ENCODE assay signal across 7 mouse cellular contexts in the genomic region with DNA sequence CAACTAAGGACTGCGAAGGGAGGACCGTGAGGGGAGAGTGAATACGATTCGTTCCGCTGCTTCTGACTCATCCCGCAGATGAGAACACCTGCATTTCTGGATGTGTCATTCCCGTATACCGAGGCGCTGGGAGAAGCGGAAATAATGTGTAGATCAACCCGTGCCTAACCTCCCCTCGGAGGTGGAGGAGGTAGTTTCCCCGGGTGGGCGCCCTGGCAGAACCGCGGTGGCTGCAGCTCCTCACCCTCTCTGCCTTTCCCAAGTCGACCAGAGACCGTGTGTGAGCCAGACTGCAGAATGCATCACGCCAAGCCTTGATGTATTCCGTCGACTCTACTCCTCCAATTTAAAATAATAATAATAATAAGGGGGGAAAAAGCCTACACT. TPM values are rescaled to one million over a fixed set of nuclear protein-coding genes. Genes with fewer than 3 reads are reported as not detected.
DNase-seq lines count a peak whose midpoint lies in the region; ATAC-seq and TF ChIP-seq lines count a peak whose summit lies in the region.

No protein-coding gene starts in this region.

- intact Hi-C loops in left cerebral cortex, postnatal 25 days (cut with DNase I), result loop anchor here (5.0 to 10.0 kb wide), 2 partner anchors 1461 to 1713 kb away; no protein-coding TSS in a partner anchor

- TF ChIP-seq RAD21 in CH12.LX (IDR thresholded peaks at IDR 0.05; ENCODE audit: low read depth, low read length), result no peak

- H3K79me2 ChIP-seq in CH12.LX (replicated peaks; ENCODE audit: control insufficient read depth, extremely low read depth, insufficient read depth, poor library complexity, severe bottlenecking), result no peaks in the 10 kb centered on the region

- dilution Hi-C loops in CH12.LX (cut with MboI; ENCODE audit: extremely low pct_ligation_motif_present, extremely low pct_unique_long_range_greater_than_20kb, low sequenced_read_pairs), result no loop called here

- TF ChIP-seq EP300 in CH12.LX (IDR thresholded peaks at IDR 0.05; ENCODE audit: low read length), result no peak

- peak; percentile 40 for DNase-seq in CH12.LX (ENCODE audit: extremely low read depth)
- peak; percentile 8 for DNase-seq in ES-E14 (ENCODE audit: low read depth, low spot score)
- peak; percentile 77 for DNase-seq in forebrain, embryonic 11.5 days (ENCODE audit: low spot score)
- peak; percentile 62 to 69 for DNase-seq in left cerebral cortex, postnatal 25 days (ENCODE audit: low spot score in 2 of 2)
- DNase-seq in thymus, postnatal 4 days, result no peak

- H3K9ac ChIP-seq in CH12.LX (ENCODE audit: insufficient read depth, low read depth) (no peak overlapping the region), ES-E14 (ENCODE audit: insufficient read depth, low read depth, low read length, poor library complexity, severe bottlenecking) (no peak overlapping the region)
- H3K9ac ChIP-seq in forebrain, embryonic 11.5 days (ENCODE audit: low read length), result peak overlapping the region; percentile 37; the same call in 1 of the 2 replicates
- peak overlapping the region; percentile 70 for H3K9ac ChIP-seq in hindbrain, embryonic 16.5 days (ENCODE audit: low read depth, low read length)
- H3K9ac ChIP-seq in midbrain, embryonic 16.5 days (ENCODE audit: low read depth, low read length), result peak overlapping the region; percentile 85

- H3K4me1 ChIP-seq in CH12.LX (ENCODE audit: control insufficient read depth in 1 of 2, insufficient read depth in 2 of 2) (no peaks in the 10 kb centered on the region), ES-E14 (ENCODE audit: control insufficient read depth in 2 of 2, insufficient read depth in 2 of 2, low read length in 2 of 2, poor library complexity in 1 of 2) (peaks cover 0 to 15% of the 10 kb centered on the region in 2 experiments; a peak in 1 of 4 replicates)
- peaks cover 6% of the 10 kb centered on the region; the same call in 1 of the 2 replicates for H3K4me1 ChIP-seq in forebrain, embryonic 11.5 days (replicated peaks; ENCODE audit: control insufficient read depth, insufficient read depth, low read length)
- peaks cover 3% of the 10 kb centered on the region; the same call in 1 of the 2 replicates for H3K4me1 ChIP-seq in hindbrain, embryonic 16.5 days (ENCODE audit: control insufficient read depth, insufficient read depth, low read depth, low read length)
- H3K4me1 ChIP-seq in midbrain, embryonic 16.5 days (ENCODE audit: control insufficient read depth, insufficient read depth, low read length), result no peaks in the 10 kb centered on the region

- in situ Hi-C loops in CH12.LX (cut with MboI; ENCODE audit: low pct_ligation_motif_present, low pct_unique_long_range_greater_than_20kb, low sequenced_read_pairs) (loop anchor here (25.0 kb wide), 1 partner anchor 182 kb away; no protein-coding TSS in a partner anchor), ES-E14 (cut with MboI; ENCODE audit: low sequenced_read_pairs in 2 of 2, unreplicated experiment in 2 of 2) (no loop called here)

- WGBS in forebrain, embryonic 11.5 days, result under 1% methylated on average over 21 of the region's 21 CpGs
- WGBS in hindbrain, embryonic 16.5 days, result under 1% methylated on average over 21 of the region's 21 CpGs
- WGBS in midbrain, embryonic 16.5 days, result 0% methylated on average over 21 of the region's 21 CpGs

- no peaks in the 10 kb centered on the region for H3K36me3 ChIP-seq in CH12.LX (replicated peaks in 1 of 2; ENCODE audit: control insufficient read depth in 1 of 2, insufficient read depth in 1 of 2, low read length in 1 of 2)
- no peaks in the 10 kb centered on the region for H3K36me3 ChIP-seq in ES-E14 (ENCODE audit: control insufficient read depth, insufficient read depth, low read length, poor library complexity, severe bottlenecking)
- no peaks in the 10 kb centered on the region for H3K36me3 ChIP-seq in forebrain, embryonic 11.5 days (ENCODE audit: control insufficient read depth, insufficient read depth, low read length)
- H3K36me3 ChIP-seq in hindbrain, embryonic 16.5 days (ENCODE audit: control insufficient read depth, insufficient read depth, low read length), result no peaks in the 10 kb centered on the region
- H3K36me3 ChIP-seq in midbrain, embryonic 16.5 days (ENCODE audit: control insufficient read depth, insufficient read depth, low read length), result no peaks in the 10 kb centered on the region

- no peaks in the 10 kb centered on the region for H3K27me3 ChIP-seq in CH12.LX (replicated peaks)
- H3K27me3 ChIP-seq in forebrain, embryonic 11.5 days (ENCODE audit: control insufficient read depth, insufficient read depth, low read length), result peaks cover 18% of the 10 kb centered on the region
- H3K27me3 ChIP-seq in hindbrain, embryonic 16.5 days (replicated peaks; ENCODE audit: control insufficient read depth, insufficient read depth, low read length), result no peaks in the 10 kb centered on the region
- H3K27me3 ChIP-seq in midbrain, embryonic 16.5 days (ENCODE audit: control insufficient read depth, insufficient read depth, low read depth, low read length), result no peaks in the 10 kb centered on the region

- no peak for TF ChIP-seq CTCF in CH12.LX (conservative IDR thresholded peaks at IDR 0.05 in 1 of 2, IDR thresholded peaks at IDR 0.05 in 1 of 2; ENCODE audit: low read depth in 2 of 2, low read length in 2 of 2)

- H3K4me2 ChIP-seq in CH12.LX (ENCODE audit: insufficient read depth, low read depth, poor library complexity, severe bottlenecking), result no peak overlapping the region
- peak overlapping the region; percentile 94 for H3K4me2 ChIP-seq in forebrain, embryonic 11.5 days (ENCODE audit: low read depth, low read length, severe bottlenecking)
- peak overlapping the region; percentile 76 for H3K4me2 ChIP-seq in hindbrain, embryonic 16.5 days (ENCODE audit: low read length)
- peak overlapping the region; percentile 82 for H3K4me2 ChIP-seq in midbrain, embryonic 16.5 days (ENCODE audit: low read length)

- H3K27ac ChIP-seq in CH12.LX (ENCODE audit: insufficient read depth, low read depth) (no peak overlapping the region), ES-E14 (ENCODE audit: insufficient read depth, low read depth, low read length, poor library complexity, severe bottlenecking) (no peak overlapping the region)
- H3K27ac ChIP-seq in forebrain, embryonic 11.5 days (ENCODE audit: low read depth, low read length), result no peak overlapping the region
- peak overlapping the region; percentile 90 for H3K27ac ChIP-seq in hindbrain, embryonic 16.5 days (ENCODE audit: low read depth, low read length)
- peak overlapping the region; percentile 88 for H3K27ac ChIP-seq in midbrain, embryonic 16.5 days (ENCODE audit: low read length)

- H3K4me3 ChIP-seq in CH12.LX (replicated peaks in 1 of 3; ENCODE audit: low read depth in 2 of 3, low read length in 2 of 3, poor library complexity in 1 of 3) (peak overlapping the region in 1 of 3 experiments; percentile 49), ES-E14 (ENCODE audit: insufficient read depth in 1 of 2, low read depth in 1 of 2, low read length in 2 of 2, poor library complexity in 1 of 2, severe bottlenecking in 1 of 2) (no peak overlapping the region; a peak in 1 of 4 replicates)
- H3K4me3 ChIP-seq in forebrain, embryonic 11.5 days (ENCODE audit: low read depth, low read length), result peak overlapping the region; percentile 54
- H3K4me3 ChIP-seq in hindbrain, embryonic 16.5 days (ENCODE audit: low read length), result peak overlapping the region; percentile 78
- peak overlapping the region; percentile 85 for H3K4me3 ChIP-seq in midbrain, embryonic 16.5 days (ENCODE audit: low read depth, low read length)

- ATAC-seq in forebrain, embryonic 11.5 days (replicated peaks; ENCODE audit: low FRiP score), result peak; percentile 3; the same call in 1 of the 2 replicates
- 0 out of 2 replicates have a peak, but pooled peaks have one; percentile 18 for ATAC-seq in hindbrain, embryonic 16.5 days
- ATAC-seq in midbrain, embryonic 16.5 days, result no peak

- no peak for TF ChIP-seq POLR2A in CH12.LX (IDR thresholded peaks at IDR 0.05; ENCODE audit: low read depth, low read length)

- peaks cover 43% of the 10 kb centered on the region for H3K9me3 ChIP-seq in CH12.LX (replicated peaks; ENCODE audit: low read length)
- H3K9me3 ChIP-seq in ES-E14 (ENCODE audit: control insufficient read depth, insufficient read depth, low read depth, low read length), result no peaks in the 10 kb centered on the region
- H3K9me3 ChIP-seq in forebrain, embryonic 11.5 days (ENCODE audit: control insufficient read depth, low read length), result no peaks in the 10 kb centered on the region
- no peaks in the 10 kb centered on the region for H3K9me3 ChIP-seq in hindbrain, embryonic 16.5 days (ENCODE audit: control insufficient read depth, low read length)
- H3K9me3 ChIP-seq in midbrain, embryonic 16.5 days (replicated peaks; ENCODE audit: control insufficient read depth, low read length, poor library complexity, severe bottlenecking), result no peaks in the 10 kb centered on the region

TF ChIP-seq in CH12.LX, 34 proteins besides CTCF, POLR2A, EP300 and RAD21 (continues in another document):
- TF ChIP-seq POLR2AphosphoS2 (IDR thresholded peaks at IDR 0.05; ENCODE audit: low read depth, low read length) (no peak), MAZ (IDR thresholded peaks at IDR 0.05; ENCODE audit: low read depth, low read length) (no peak), MAX (IDR thresholded peaks at IDR 0.05; ENCODE audit: low read length) (no peak), ZNF384 (IDR thresholded peaks at IDR 0.05; ENCODE audit: low read depth, low read length) (no peak), GABPA (IDR thresholded peaks at IDR 0.05; ENCODE audit: insufficient replicate concordance, low read depth, low read length) (no peak), IRF4 (IDR thresholded peaks at IDR 0.05; ENCODE audit: low read depth, low read length) (no peak), USF2 (conservative IDR thresholded peaks at IDR 0.05; ENCODE audit: low read depth, low read length) (no peak)

TF ChIP-seq in ES-E14, 5 proteins besides CTCF, POLR2A, EP300 and RAD21:
- TF ChIP-seq MAFK (IDR thresholded peaks at IDR 0.05; ENCODE audit: insufficient read depth, low read depth, low read length) (no peak), CHD2 (IDR thresholded peaks at IDR 0.05; ENCODE audit: low read depth, low read length) (no peak), HCFC1 (IDR thresholded peaks at IDR 0.05; ENCODE audit: borderline replicate concordance, insufficient read depth, low read length) (no peak), ZNF384 (IDR thresholded peaks at IDR 0.05; ENCODE audit: low read depth, low read length) (no peak), ZC3H11A (IDR thresholded peaks at IDR 0.05; ENCODE audit: borderline replicate concordance, low read depth, low read length) (no peak)
TF ChIP-seq in ES-E14: peak in this region for 0.

RNA-seq across cellular contexts. Expression of gene Pcdh17, which starts 0.9 kb away (rescaled TPM):
- 0.67 and 0.85 TPM in 2 replicates for total RNA-seq in CH12.LX (2012; rRNA removed)
- total RNA-seq in CH12.LX (2014; rRNA removed), result 0.14 and 0.19 TPM in 2 replicates
- 0.30 and 0.41 TPM in 2 replicates for polyA plus RNA-seq in CH12.LX (2012; ENCODE audit: insufficient read length, low read depth)
- 0.21 and 0.22 TPM in 2 replicates for total RNA-seq in ES-E14 (2012; rRNA removed)
- polyA plus RNA-seq in forebrain, embryonic 11.5 days (2014; fragmentation: Nextera tagmentation; extraction: Ambion mirVana), result 7.3 and 8.7 TPM in 2 replicates
- 35.5 and 35.7 TPM in 2 replicates for polyA plus RNA-seq in hindbrain, embryonic 16.5 days (2015; fragmentation: Nextera tagmentation; extraction: Ambion mirVana)
- 10 to 100 TPM; 34.1 to 40.6 TPM for total RNA-seq in left cerebral cortex, postnatal 25 days (2021)
- polyA plus RNA-seq in midbrain, embryonic 16.5 days (2015; fragmentation: Nextera tagmentation; extraction: Ambion mirVana), result 40.8 and 42.6 TPM in 2 replicates

Comparison
In these comparisons a context has a peak if more than half of its experiments do, and no peak if none do; other contexts are left out.
1. H3K27ac ChIP-seq: peak in hindbrain, embryonic 16.5 days (single experiment) and midbrain, embryonic 16.5 days (single experiment); none in CH12.LX (single experiment), ES-E14 (single experiment) and forebrain, embryonic 11.5 days (single experiment).
2. H3K4me3 ChIP-seq: peak in forebrain, embryonic 11.5 days (single experiment), hindbrain, embryonic 16.5 days (single experiment) and midbrain, embryonic 16.5 days (single experiment); none in ES-E14 (0 of 2).
3. H3K9ac ChIP-seq: peak in forebrain, embryonic 11.5 days (single experiment), hindbrain, embryonic 16.5 days (single experiment) and midbrain, embryonic 16.5 days (single experiment); none in CH12.LX (single experiment) and ES-E14 (single experiment).